Mouse (Mus musculus) kidney, postnatal 4 days (tissue): ENCODE data around the gene Bcas3.

Experiments
- DNase-seq, 2 experiments: peaks; one replicate each; pipeline ENCODE4 v3.0.0; 2021; ENCODE audit warnings: mixed read lengths in 2 of 2

Bcas3 gene

GRCm38 (mm10) chr11:85845921-85846320, 493.0 kb downstream of the Bcas3 start:
- peak; percentile 74 to 83 for DNase-seq

- DNase-seq = peak in 1 of 2 experiments; percentile 46
Observed at GRCm38 (mm10) chr11:85846509-85846908, 493.5 kb downstream of the Bcas3 start.

GRCm38 (mm10) chr11:85849037-85849436, 496.1 kb downstream of the Bcas3 start:
- peak; percentile 70 to 80 for DNase-seq

DNA sequence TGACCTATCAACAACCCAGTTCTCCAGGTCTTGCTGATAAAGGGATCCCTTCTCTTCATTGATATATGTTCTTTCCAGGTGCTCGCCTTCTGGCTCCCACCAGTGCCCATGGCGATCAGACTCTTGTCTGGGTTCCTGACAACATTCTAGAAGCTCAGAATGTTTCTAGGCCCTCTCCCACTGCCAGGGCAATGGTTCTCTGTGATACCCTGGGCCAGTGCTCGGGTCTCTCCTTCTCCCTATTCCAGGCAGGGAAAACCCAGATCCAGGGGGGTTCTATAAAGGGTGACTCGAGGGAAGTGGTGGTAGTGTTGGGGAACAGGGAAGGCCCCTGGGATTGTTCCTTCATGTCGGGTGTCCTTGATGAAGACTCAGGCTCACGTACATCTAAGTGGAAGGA, 497.3 kb downstream of the Bcas3 start, which contains the start of gene Gm11444:
TSS of gene Gm11444 (minus strand) at position 101 of the 400 bp plus-strand sequence.
- DNase-seq = no peak

- peak; percentile 47 to 61 for DNase-seq
Observed at GRCm38 (mm10) chr11:85850758-85851157, 497.8 kb downstream of the Bcas3 start.

DNA sequence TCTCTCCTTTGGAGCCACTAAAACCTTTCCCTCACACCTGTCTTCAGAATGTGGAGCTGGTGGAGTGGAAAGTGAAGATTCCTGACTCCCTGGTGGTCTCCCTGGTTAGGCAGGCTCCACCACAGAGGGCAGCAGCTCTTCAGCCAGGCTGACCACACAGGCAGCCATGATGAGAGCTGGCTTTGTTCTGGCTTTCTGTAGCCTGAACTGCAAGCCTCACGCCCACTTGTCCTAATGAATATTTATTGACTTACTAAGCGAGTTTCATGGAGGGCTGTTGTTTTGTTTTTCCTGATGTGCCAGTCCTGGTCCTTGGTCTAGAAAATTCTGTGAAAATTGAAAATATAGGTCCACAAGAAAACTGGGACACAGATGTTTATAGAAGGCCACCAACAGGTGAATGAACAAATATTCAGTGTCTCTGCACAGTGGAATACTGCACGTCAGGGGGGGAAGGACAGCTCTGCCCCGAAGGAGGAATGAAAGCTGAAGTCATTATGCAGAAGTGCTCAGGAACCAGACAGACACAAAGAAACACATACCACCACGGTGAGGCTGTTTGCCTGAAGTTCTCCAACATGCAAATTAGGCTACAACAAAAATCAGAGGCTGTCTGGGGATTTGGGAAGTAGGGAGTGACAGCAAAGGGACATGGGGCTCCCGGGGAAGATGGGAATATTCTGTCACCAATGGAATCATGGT, 505.2 kb downstream of the Bcas3 start:
- no peak for DNase-seq

DNA sequence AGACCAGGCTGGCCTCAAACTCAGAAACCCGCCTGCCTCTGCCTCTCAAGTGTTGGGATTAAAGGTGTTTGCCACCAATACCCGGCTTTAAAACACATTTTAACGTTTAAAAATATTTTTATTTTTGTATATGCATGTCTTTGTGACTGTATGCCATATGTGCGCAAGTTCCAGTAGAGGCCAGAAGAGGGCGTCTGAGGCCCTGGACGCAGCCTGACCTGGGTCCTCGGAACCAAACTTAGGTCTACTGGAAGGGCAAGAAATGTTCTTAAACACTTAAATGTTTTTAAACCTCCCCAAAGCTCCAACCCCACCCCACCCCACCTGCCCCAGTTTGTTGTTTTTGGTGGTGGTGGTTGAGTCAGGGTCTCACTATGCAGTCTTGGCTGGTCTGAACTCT, 511.4 kb downstream of the Bcas3 start:
- peak; percentile 51 for DNase-seq
